Mouse (Mus musculus) MEL (cell line): ENCODE data around the gene Scube3. TPM values are rescaled to one million over a fixed set of nuclear protein-coding genes. Genes with fewer than 3 reads are reported as not detected.
A peak's percentile ranks its signal among the peaks of the same experiment; 100 is the strongest.

Source experiments
- DNase-seq: peaks from one replicate; pipeline ENCODE4 v3.0.0; 2011; ENCODE audit warnings: low read depth, low spot score
- H3K27ac ChIP-seq: 2 replicates; pipeline ENCODE4 v1.5.1; 2012; ENCODE audit warnings: low read depth, mild to moderate bottlenecking, control low read depth, low read length, moderate library complexity; ENCODE audit not compliant: control insufficient read depth
- H3K27me3 ChIP-seq, 2 experiments: fragments of 150-350 bp in 1 of 2; sonication (generic) in 1 of 2; 2 replicates each; pipeline ENCODE4 v1.6.1; 2012; ENCODE audit warnings: low read length in 2 of 2, mild to moderate bottlenecking in 2 of 2, improper control_type of control experiment in 1 of 2, moderate library complexity in 1 of 2; ENCODE audit not compliant: insufficient read depth in 2 of 2, control insufficient read depth in 1 of 2
- H3K36me3 ChIP-seq, 2 experiments: 2 replicates each; pipeline ENCODE4 v1.6.1; 2012 to 2014; ENCODE audit warnings: low read length in 2 of 2, improper control_type of control experiment in 1 of 2, inconsistent platforms in 1 of 2, mild to moderate bottlenecking in 1 of 2; ENCODE audit not compliant: insufficient read depth in 2 of 2, control insufficient read depth in 1 of 2
- H3K4me1 ChIP-seq, 2 experiments: fragments of 150-350 bp in 1 of 2; sonication (generic) in 1 of 2; 2 replicates each; pipeline ENCODE4 v1.6.1; 2012; ENCODE audit warnings: low read length in 2 of 2, improper control_type of control experiment in 1 of 2, mild to moderate bottlenecking in 1 of 2; ENCODE audit not compliant: insufficient read depth in 2 of 2, control insufficient read depth in 1 of 2
- H3K4me3 ChIP-seq, 2 experiments: fragments of 150-350 bp in 1 of 2; sonication (generic) in 1 of 2; 2 replicates each; pipeline ENCODE4 v1.5.1; 2012; ENCODE audit warnings: low read depth in 2 of 2, low read length in 2 of 2, mild to moderate bottlenecking in 2 of 2, moderate library complexity in 2 of 2, control low read depth in 1 of 2, improper control_type of control experiment in 1 of 2; ENCODE audit not compliant: control insufficient read depth in 1 of 2, insufficient read depth in 1 of 2
- H3K79me2 ChIP-seq: 2 replicates; pipeline ENCODE4 v1.6.1; 2012; ENCODE audit warnings: mild to moderate bottlenecking, low read length, moderate library complexity; ENCODE audit not compliant: control insufficient read depth, poor library complexity, insufficient read depth
- H3K9ac ChIP-seq: 2 replicates; pipeline ENCODE4 v1.6.1; 2012; ENCODE audit warnings: low read depth, mild to moderate bottlenecking, control low read depth, low read length, moderate library complexity; ENCODE audit not compliant: control insufficient read depth, poor library complexity, severe bottlenecking
- H3K9me3 ChIP-seq: fragments of 150-350 bp; sonication (generic); replicated peaks from 2 replicates; pipeline ENCODE4 v1.6.1; 2012; ENCODE audit warnings: mild to moderate bottlenecking, low read length, improper control_type of control experiment, moderate library complexity; ENCODE audit not compliant: insufficient read depth
- CTCF ChIP-seq, 3 experiments: IDR thresholded peaks in 2 of 3; conservative IDR thresholded peaks in 1 of 3; 2 replicates each; pipeline ENCODE4 v1.5.1; 2011 to 2012; ENCODE audit warnings: low read length in 3 of 3, low read depth in 2 of 3, mild to moderate bottlenecking in 2 of 3, improper control_type of control experiment in 1 of 3, inconsistent platforms in 1 of 3, mixed read lengths in 1 of 3, moderate library complexity in 1 of 3; ENCODE audit not compliant: control insufficient read depth in 1 of 3, insufficient read depth in 1 of 3, poor library complexity in 1 of 3, severe bottlenecking in 1 of 3
- EP300 ChIP-seq, 2 experiments: IDR thresholded peaks; 2 replicates each; pipeline ENCODE4 v1.6.1; 2011; ENCODE audit warnings: improper control_type of control experiment in 2 of 2, low read length in 2 of 2, low read depth in 1 of 2, mild to moderate bottlenecking in 1 of 2
- ETS1 ChIP-seq: IDR thresholded peaks from 2 replicates; pipeline ENCODE4 v1.6.1; 2012; ENCODE audit warnings: low read depth, mild to moderate bottlenecking, inconsistent platforms, low read length, improper control_type of control experiment, moderate library complexity
- GATA1 ChIP-seq: IDR thresholded peaks from 2 replicates; pipeline ENCODE4 v1.6.1; 2011; ENCODE audit warnings: low read depth, low read length, improper control_type of control experiment
- HCFC1 ChIP-seq: IDR thresholded peaks from 2 replicates; pipeline ENCODE4 v1.6.1; 2012; ENCODE audit warnings: low read depth, mild to moderate bottlenecking, inconsistent platforms, low read length, improper control_type of control experiment, moderate library complexity
- JUND ChIP-seq: IDR thresholded peaks from 2 replicates; pipeline ENCODE4 v1.6.1; 2011; ENCODE audit warnings: low read depth, mild to moderate bottlenecking, improper control_type of control experiment, low read length
- MEF2A ChIP-seq: IDR thresholded peaks from 2 replicates; pipeline ENCODE4 v1.6.1; 2014; ENCODE audit warnings: low read depth, mild to moderate bottlenecking, inconsistent platforms, low read length, improper control_type of control experiment; ENCODE audit not compliant: poor library complexity, insufficient replicate concordance, severe bottlenecking; ENCODE audit errors: extremely low read depth
- RAD21 ChIP-seq: IDR thresholded peaks from 2 replicates; pipeline ENCODE4 v1.6.1; 2011; ENCODE audit warnings: mild to moderate bottlenecking, low read depth, low read length, improper control_type of control experiment
- SMC3 ChIP-seq: IDR thresholded peaks from 2 replicates; pipeline ENCODE4 v1.6.1; 2011; ENCODE audit warnings: low read depth, low read length, improper control_type of control experiment
- TCF12 ChIP-seq: IDR thresholded peaks from 2 replicates; pipeline ENCODE4 v1.6.1; 2014; ENCODE audit warnings: low read depth, mild to moderate bottlenecking, inconsistent platforms, low read length, improper control_type of control experiment, moderate library complexity
- USF2 ChIP-seq, 2 experiments: IDR thresholded peaks; 2 replicates each; pipeline ENCODE4 v1.6.1; 2011 to 2012; ENCODE audit warnings: improper control_type of control experiment in 2 of 2, low read length in 2 of 2, borderline replicate concordance in 1 of 2, inconsistent platforms in 1 of 2, low read depth in 1 of 2, mild to moderate bottlenecking in 1 of 2; ENCODE audit not compliant: insufficient read depth in 1 of 2
- ZKSCAN1 ChIP-seq: IDR thresholded peaks from 2 replicates; pipeline ENCODE4 v1.6.1; 2012; ENCODE audit warnings: low read depth, mild to moderate bottlenecking, inconsistent platforms, low read length, improper control_type of control experiment, moderate library complexity
- ZMIZ1 ChIP-seq: IDR thresholded peaks from 2 replicates; pipeline ENCODE4 v1.6.1; 2012; ENCODE audit warnings: low read depth, mild to moderate bottlenecking, inconsistent platforms, low read length, improper control_type of control experiment, moderate library complexity
- ZNF384 ChIP-seq: IDR thresholded peaks from 2 replicates; pipeline ENCODE4 v1.6.1; 2012; ENCODE audit warnings: low read depth, mild to moderate bottlenecking, inconsistent platforms, low read length, improper control_type of control experiment
- polyA plus RNA-seq, 2 experiments: library from polyadenylated mRNA; stranded (reverse) in 1 of 2; unstranded in 1 of 2; fragments of >175 nt in 1 of 2; fragments of >200 nt in 1 of 2; gene quantifications; 2 replicates each; pipeline versions ENCODE4 v1.2.1 to v1.2.4; 2012; ENCODE audit warnings: low replicate concordance in 2 of 2, low read depth in 1 of 2; ENCODE audit not compliant: insufficient read length in 2 of 2, insufficient read depth in 1 of 2, missing spikeins in 1 of 2
- total RNA-seq: library from RNA; depleted of rRNA; stranded (reverse); fragments of 300-350 nt; gene quantifications from 2 replicates; pipeline ENCODE4 v1.2.3, GENCODE M21; 2012; rRNA removed

The Scube3 gene
- 0.03 and 0.04 TPM in 2 replicates for total RNA-seq
- polyA plus RNA-seq: under 1 TPM in 1 of 2 experiments, not detected in 1; 0.03 TPM

DNA sequence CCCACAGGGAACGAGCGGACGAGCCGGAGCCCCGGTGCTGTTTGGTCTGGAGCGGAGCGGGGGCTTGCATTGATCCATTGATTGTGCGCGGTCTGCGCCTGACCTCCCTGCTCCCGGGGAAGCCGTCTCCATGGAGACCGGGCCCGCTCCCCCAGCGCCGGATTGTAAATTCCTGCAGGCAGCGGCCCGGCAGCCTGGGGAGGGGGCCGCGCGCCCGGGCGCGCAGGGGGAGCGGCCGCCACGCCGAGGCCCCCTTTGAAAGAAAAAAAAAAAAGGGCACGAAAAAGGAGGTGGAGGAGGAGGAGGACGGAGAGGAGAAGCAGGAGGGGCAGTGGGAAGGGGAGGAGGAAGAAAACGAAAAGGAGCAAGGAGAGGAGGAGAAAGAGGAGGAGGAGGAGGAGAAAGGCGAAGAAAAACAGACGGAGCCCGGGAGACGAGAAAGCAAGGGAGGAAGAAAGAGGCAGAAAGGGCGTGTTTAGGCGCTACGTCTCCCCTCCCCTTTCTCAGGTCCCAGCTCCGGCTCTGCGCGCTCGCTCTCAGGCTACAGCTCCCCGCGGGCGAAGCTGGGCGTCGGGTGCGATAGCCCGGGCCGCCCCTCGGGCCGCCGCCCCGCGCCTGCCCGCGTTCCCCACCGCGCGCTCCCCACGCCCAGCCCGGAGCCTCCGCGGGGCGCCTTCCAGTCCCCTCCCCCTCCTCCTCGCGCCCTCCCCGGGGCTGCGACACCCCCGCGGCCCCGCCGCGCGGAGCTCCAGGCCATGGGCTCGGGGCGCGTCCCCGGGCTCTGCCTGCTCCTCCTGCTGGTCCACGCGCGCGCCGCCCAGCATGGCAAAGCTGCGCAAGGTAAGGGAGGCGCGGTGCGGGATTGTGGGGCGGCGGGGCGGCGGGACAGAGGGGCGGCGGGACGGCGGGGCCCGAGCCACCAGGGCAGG is at the start of gene Scube3:
TSS of gene Scube3 (plus strand) at position 371 of the 929 bp plus-strand sequence.
- TF ChIP-seq EP300 (IDR thresholded peaks at IDR 0.05; ENCODE audit: low read depth in 1 of 2, low read length in 2 of 2): no peak
- H3K79me2 ChIP-seq: no peaks in the 10 kb centered on the region
- H3K27me3 ChIP-seq: no peaks in the 10 kb centered on the region; a peak in 1 of 4 replicates
- no peak within 1 kb of the TSS for H3K9ac ChIP-seq
- H3K9me3 ChIP-seq: no peaks in the 10 kb centered on the region
- H3K27ac ChIP-seq: no peak within 1 kb of the TSS
- H3K36me3 ChIP-seq: no peaks in the 10 kb centered on the region
- no peak within 1 kb of the TSS for H3K4me3 ChIP-seq
- DNase-seq: no peak
- no peaks in the 10 kb centered on the region for H3K4me1 ChIP-seq

DNA sequence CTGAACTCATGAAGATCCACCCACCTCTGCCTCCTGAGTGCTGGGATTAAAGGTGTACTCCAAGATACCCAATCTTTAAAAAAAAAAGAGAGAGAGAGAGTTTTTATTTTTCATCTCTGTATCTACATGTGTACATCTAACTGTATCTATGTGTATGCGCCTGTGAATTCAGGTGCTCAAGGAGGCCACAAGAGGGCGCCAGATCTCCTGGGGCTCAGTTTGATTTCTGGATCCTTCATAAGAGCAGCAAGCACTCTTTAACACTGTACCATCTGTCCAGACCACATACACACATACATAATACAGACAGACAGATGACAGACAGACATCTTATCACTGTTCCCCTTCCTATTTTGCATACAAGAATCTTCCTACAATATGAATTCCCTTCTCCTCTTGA is 49.6 kb upstream of the Scube3 start:
- peak; percentile 47 to 55 (median 55) for TF ChIP-seq CTCF (IDR thresholded peaks at IDR 0.05 in 2 of 3, conservative IDR thresholded peaks at IDR 0.05 in 1 of 3; ENCODE audit: control insufficient read depth in 1 of 3, insufficient read depth in 1 of 3, low read depth in 2 of 3, low read length in 3 of 3, poor library complexity in 1 of 3, severe bottlenecking in 1 of 3)
- TF ChIP-seq USF2 (IDR thresholded peaks at IDR 0.05; ENCODE audit: borderline replicate concordance in 1 of 2, insufficient read depth in 1 of 2, low read depth in 1 of 2, low read length in 2 of 2): no peak
- TF ChIP-seq HCFC1: no peak
- no peak for TF ChIP-seq GATA1
- no peak for TF ChIP-seq EP300 (IDR thresholded peaks at IDR 0.05; ENCODE audit: low read depth in 1 of 2, low read length in 2 of 2)
- no peak; the same call in 1 of the 2 replicates for TF ChIP-seq RAD21
- no peak for TF ChIP-seq ETS1
- TF ChIP-seq ZMIZ1: no peak
- no peak for TF ChIP-seq MEF2A
- peak; percentile 29 for TF ChIP-seq SMC3
- TF ChIP-seq JUND: no peak
- TF ChIP-seq ZNF384: no peak
- no peak for TF ChIP-seq ZKSCAN1
- TF ChIP-seq TCF12: no peak

More for the DNA sequence above, 49.6 kb upstream of the Scube3 start:
- H3K27ac ChIP-seq: no peak overlapping the region
- no peaks in the 10 kb centered on the region for H3K79me2 ChIP-seq
- peak; percentile 40 for DNase-seq
- H3K36me3 ChIP-seq: no peaks in the 10 kb centered on the region
- no peaks in the 10 kb centered on the region; a peak in 1 of 4 replicates for H3K4me1 ChIP-seq
- no peak overlapping the region for H3K4me3 ChIP-seq
- no peaks in the 10 kb centered on the region for H3K9me3 ChIP-seq
- no peak overlapping the region for H3K9ac ChIP-seq
- no peaks in the 10 kb centered on the region; a peak in 1 of 4 replicates for H3K27me3 ChIP-seq
